Mouse (Mus musculus) midbrain, embryonic 11.5 days (tissue): ENCODE results near the gene Eif3k. TPM values are rescaled to one million over a fixed set of nuclear protein-coding genes. Genes with fewer than 3 reads are reported as not detected.
"Not testable (repeated sequence)": the region's sequence is repeated elsewhere in the genome, so short reads cannot be mapped to it uniquely, and the experiment has no call there.

Source experiments
- ATAC-seq: fragments of 200-750 bp; cut with Nextera tagmentation; 2 replicates; pipeline ENCODE4 v1.8.0; 2017; ENCODE audit warnings: moderate TSS enrichment, moderate library complexity; ENCODE audit not compliant: low FRiP score
- DNase-seq: peaks from one replicate; pipeline ENCODE4 v3.0.0; 2015; ENCODE audit warnings: low spot score; ENCODE audit errors: missing footprints
- H3K27ac ChIP-seq: fragments of 300-500 bp; sonication (generic); 2 replicates; pipeline ENCODE4 v1.5.1; 2014; ENCODE audit warnings: low read depth, low read length
- H3K27me3 ChIP-seq: fragments of 300-500 bp; sonication (generic); 2 replicates; pipeline ENCODE4 v1.6.1; 2014; ENCODE audit warnings: mild to moderate bottlenecking, low read length, moderate library complexity, mixed read lengths; ENCODE audit not compliant: control insufficient read depth, insufficient read depth
- H3K36me3 ChIP-seq: fragments of 300-500 bp; sonication (generic); 2 replicates; pipeline ENCODE4 v1.6.1; 2014; ENCODE audit warnings: mild to moderate bottlenecking, low read length, moderate library complexity, mixed read lengths; ENCODE audit not compliant: control insufficient read depth, insufficient read depth
- H3K4me1 ChIP-seq: fragments of 300-500 bp; sonication (generic); 2 replicates; pipeline ENCODE4 v1.6.1; 2014; ENCODE audit warnings: low read length; ENCODE audit not compliant: control insufficient read depth, insufficient read depth
- H3K4me2 ChIP-seq: fragments of 300-500 bp; sonication (generic); 2 replicates; pipeline ENCODE4 v1.6.1; 2014; ENCODE audit warnings: mild to moderate bottlenecking, moderate library complexity
- H3K4me3 ChIP-seq: fragments of 300-500 bp; sonication (generic); 2 replicates; pipeline ENCODE4 v1.5.1; 2014; ENCODE audit warnings: low read depth, low read length
- H3K9ac ChIP-seq: fragments of 300-500 bp; sonication (generic); 2 replicates; pipeline ENCODE4 v1.6.1; 2014; ENCODE audit warnings: low read length
- H3K9me3 ChIP-seq: fragments of 300-500 bp; sonication (generic); 2 replicates; pipeline ENCODE4 v1.6.1; 2016; ENCODE audit warnings: low read length; ENCODE audit not compliant: control insufficient read depth
- WGBS: fragments of 180-500 bp; shearing (Covaris S2); extraction: QIAGEN DNeasy Blood & Tissue Kit; methylation state at CpG from one replicate; pipeline ENCODE4 v1.1.7; 2014; 5-methylcytosine and 5-hydroxymethylcytosine counted together
- polyA plus RNA-seq: library from polyadenylated mRNA; unstranded; fragments of >200 nt; fragmentation: Nextera tagmentation; extraction: Ambion mirVana; gene quantifications from 2 replicates; pipeline ENCODE4 v1.2.1, GENCODE M21; 2014

Gene Eif3k
- polyA plus RNA-seq, 1 experiment from 2014 or later: 392 TPM

DNA sequence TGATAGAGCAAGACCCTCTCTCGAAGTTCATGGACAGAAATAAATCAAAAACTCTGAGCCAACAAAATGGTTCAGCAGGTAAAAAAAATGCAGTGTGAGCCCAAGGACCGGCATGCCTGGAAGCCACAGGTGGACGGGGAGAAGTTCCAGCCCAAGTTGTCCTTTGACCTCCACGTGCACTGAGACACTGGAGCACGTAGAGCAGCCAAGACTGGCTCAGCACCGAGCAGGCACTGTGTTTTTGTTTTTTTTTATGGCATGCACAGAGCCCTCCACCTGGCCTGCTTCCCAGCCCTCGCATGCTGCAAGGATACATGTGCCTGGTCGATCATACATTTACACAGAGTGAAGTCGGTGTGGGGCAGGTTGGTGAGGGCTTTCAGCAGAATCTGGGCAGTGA, 4.1 kb downstream of the Eif3k start:
- H3K27ac ChIP-seq: no peak overlapping the region
- DNase-seq (no peak), ATAC-seq (no peak)
- no peaks in the 10 kb centered on the region for H3K27me3 ChIP-seq
- no peak overlapping the region for H3K4me2 ChIP-seq
- H3K36me3 ChIP-seq: peaks cover 18% of the 10 kb centered on the region
- peaks cover 10% of the 10 kb centered on the region for H3K4me1 ChIP-seq
- no peaks in the 10 kb centered on the region for H3K9me3 ChIP-seq
- H3K9ac ChIP-seq: no peak overlapping the region
- no peak overlapping the region for H3K4me3 ChIP-seq
- WGBS: 89% methylated on average over 9 of the region's 9 CpGs

DNA sequence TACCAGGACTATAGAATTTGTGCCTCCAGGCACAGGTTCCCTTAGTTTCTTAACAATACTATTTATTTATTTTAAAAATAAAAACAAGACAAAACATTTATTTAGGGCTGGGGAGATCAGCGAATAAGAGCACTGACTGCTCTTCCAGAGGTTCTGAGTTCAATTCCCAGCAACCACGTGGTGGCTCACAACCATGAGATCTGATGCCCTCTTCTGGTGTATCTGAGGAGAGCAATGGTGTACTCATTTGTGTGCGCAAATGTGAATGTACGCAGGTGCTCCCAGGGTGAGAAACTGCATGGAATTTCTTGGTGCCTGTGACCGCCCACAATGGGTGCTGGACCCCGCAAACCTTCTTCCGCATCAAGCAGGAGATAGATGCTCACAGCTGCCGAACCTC, 8.6 kb downstream of the Eif3k start:
- no peak overlapping the region for H3K27ac ChIP-seq

DNA sequence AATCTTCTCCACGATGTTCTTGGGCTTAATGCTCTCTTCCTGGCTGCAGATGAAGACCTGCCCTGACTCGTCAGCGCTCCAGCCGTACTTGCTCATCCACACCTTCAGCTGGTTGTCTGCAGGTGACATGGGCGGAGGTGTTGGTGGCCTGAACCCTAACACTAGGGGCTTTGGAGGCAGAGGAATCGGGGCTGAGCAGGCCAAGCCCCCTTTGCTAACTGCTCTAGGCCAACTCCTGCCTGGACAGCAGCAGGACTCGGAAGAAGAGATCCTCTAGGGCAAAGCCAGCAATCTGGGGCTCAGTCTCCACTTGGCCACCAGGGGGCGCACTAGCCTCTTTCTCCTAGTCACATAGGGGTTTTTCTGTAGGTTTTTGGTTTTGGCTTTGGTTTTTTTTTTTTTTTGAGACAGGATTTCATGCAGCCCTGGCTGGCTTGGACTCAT, 9.1 kb downstream of the Eif3k start:
- Histone ChIP-seq H3K36me3 (peaks cover 12% of the 10 kb centered on the region), H3K4me1 (no peaks in the 10 kb centered on the region), H3K27me3 (no peaks in the 10 kb centered on the region), H3K9ac (no peak overlapping the region), H3K27ac (no peak overlapping the region), H3K4me3 (no peak overlapping the region), H3K4me2 (no peak overlapping the region), H3K9me3 (no peaks in the 10 kb centered on the region)
- WGBS: 67% methylated on average over 8 of the region's 8 CpGs
- ATAC-seq (peak; percentile 33; the same call in 1 of the 2 replicates), DNase-seq (peak; percentile 97)

More for the DNA sequence above, 8.6 kb downstream of the Eif3k start:
- Histone ChIP-seq H3K9ac (no peak overlapping the region), H3K4me1 (no peaks in the 10 kb centered on the region), H3K4me2 (no peak overlapping the region), H3K36me3 (peaks cover 14% of the 10 kb centered on the region), H3K9me3 (no peaks in the 10 kb centered on the region), H3K4me3 (no peak overlapping the region), H3K27me3 (no peaks in the 10 kb centered on the region)
- no peak for ATAC-seq
- DNase-seq: no peak
- 81% methylated on average over 8 of the region's 8 CpGs for WGBS

DNA sequence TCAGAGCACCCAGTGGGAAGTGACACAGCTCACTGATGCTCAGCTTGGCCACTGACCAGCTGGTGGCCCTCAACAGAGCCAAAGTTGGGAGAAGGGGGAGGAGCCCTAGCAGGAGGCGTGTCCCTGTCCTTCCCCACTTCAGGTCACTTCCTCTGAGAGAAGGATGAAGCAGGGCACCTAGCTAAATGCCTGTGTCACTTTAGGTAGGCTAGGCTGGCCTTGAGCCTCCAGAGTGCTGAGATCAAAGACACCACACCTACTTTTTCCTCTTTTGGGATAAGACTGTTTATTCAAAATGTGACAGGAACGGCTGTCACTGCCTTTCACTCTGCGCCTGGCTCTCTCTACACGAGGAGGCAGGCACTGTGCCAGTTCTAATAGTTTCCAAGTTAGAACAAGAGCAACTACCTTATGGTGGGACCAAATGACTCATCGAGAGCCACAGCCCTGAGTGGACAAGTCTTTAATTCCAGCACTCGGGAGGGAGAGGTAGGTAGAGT, 9.8 kb downstream of the Eif3k start:
- Histone ChIP-seq H3K4me3 (no peak overlapping the region), H3K27me3 (no peaks in the 10 kb centered on the region), H3K4me2 (no peak overlapping the region), H3K9ac (no peak overlapping the region), H3K36me3 (peaks cover 7% of the 10 kb centered on the region), H3K4me1 (no peaks in the 10 kb centered on the region), H3K27ac (no peak overlapping the region), H3K9me3 (no peaks in the 10 kb centered on the region)
- WGBS: 89% methylated on average over 6 of the region's 6 CpGs
- no peak for DNase-seq
- no peak for ATAC-seq

GRCm38 (mm10) chr7:28971029-28971428, 10.6 kb downstream of the Eif3k start:
- H3K36me3 ChIP-seq: peaks cover 3% of the 10 kb centered on the region
- ATAC-seq (no peak), DNase-seq (no peak)
- H3K4me2 ChIP-seq: no peak overlapping the region
- H3K27me3 ChIP-seq: no peaks in the 10 kb centered on the region
- 87% methylated on average over 7 of the region's 7 CpGs for WGBS
- H3K27ac ChIP-seq: no peak overlapping the region
- H3K4me1 ChIP-seq: no peaks in the 10 kb centered on the region
- H3K4me3 ChIP-seq: no peak overlapping the region
- no peaks in the 10 kb centered on the region for H3K9me3 ChIP-seq
- no peak overlapping the region for H3K9ac ChIP-seq

- no peak for ATAC-seq
- Histone ChIP-seq H3K9me3 (no peaks in the 10 kb centered on the region), H3K27ac (no peak overlapping the region), H3K27me3 (no peaks in the 10 kb centered on the region), H3K4me3 (no peak overlapping the region), H3K4me1 (no peaks in the 10 kb centered on the region), H3K36me3 (peaks cover 3% of the 10 kb centered on the region), H3K4me2 (no peak overlapping the region), H3K9ac (no peak overlapping the region)
- 80% methylated on average over 12 of the region's 12 CpGs for WGBS
- no peak for DNase-seq
Measured at GRCm38 (mm10) chr7:28969672-28970394, 11.8 kb downstream of the Eif3k start.

DNA sequence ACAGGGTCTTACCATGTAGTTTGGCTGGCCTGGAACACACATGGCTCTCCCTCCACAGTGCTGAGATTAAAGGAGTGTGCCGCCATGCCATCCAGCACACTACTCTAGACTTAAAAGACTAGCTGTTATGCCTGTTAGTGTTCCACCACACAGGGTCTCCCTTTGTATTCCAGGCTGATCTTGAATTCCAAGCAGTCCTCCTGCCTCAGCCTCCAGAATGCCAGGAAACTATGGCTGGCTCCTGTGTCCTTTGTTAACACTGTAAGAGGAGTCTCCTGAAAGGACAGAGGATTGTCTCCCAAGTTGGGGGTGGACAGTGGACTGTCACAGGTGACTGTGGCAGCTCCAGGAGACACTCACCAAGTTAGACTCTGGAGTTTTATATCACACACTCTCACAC, 12.4 kb downstream of the Eif3k start:
- H3K9me3 ChIP-seq: no peaks in the 10 kb centered on the region
- peaks cover 3% of the 10 kb centered on the region for H3K36me3 ChIP-seq
- no peak for DNase-seq
- 92% methylated on average over 1 of the region's 1 CpGs for WGBS
- no peak overlapping the region for H3K27ac ChIP-seq
- ATAC-seq: no peak
- H3K4me3 ChIP-seq: no peak overlapping the region
- no peaks in the 10 kb centered on the region for H3K4me1 ChIP-seq
- no peaks in the 10 kb centered on the region for H3K27me3 ChIP-seq
- H3K4me2 ChIP-seq: no peak overlapping the region
- H3K9ac ChIP-seq: no peak overlapping the region

DNA sequence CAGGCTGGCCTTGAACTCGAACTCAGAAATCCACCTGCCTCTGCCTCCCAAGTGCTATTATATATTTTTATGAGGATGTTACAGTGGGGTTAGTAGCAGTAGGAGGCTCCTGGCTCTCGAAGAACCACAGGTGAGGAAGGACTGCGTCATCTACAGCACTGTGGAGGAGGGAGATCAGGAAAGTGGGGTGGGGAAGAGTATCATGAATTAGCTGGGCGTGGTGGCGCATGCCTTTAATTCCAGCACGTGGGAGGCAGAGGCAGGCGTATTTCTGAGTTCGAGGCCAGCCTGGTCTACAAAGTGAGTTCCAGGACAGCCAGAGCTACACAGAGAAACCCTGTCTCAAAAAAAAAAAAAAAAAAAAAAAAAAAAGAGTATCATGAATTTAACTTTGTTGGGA, 13.5 kb downstream of the Eif3k start:
- H3K4me2 ChIP-seq, H3K27ac ChIP-seq, H3K9ac ChIP-seq, DNase-seq, H3K9me3 ChIP-seq, ATAC-seq, H3K4me1 ChIP-seq, H3K4me3 ChIP-seq, H3K36me3 ChIP-seq, H3K27me3 ChIP-seq: not testable (repeated sequence)
- 96% methylated on average over 8 of the region's 8 CpGs for WGBS

DNA sequence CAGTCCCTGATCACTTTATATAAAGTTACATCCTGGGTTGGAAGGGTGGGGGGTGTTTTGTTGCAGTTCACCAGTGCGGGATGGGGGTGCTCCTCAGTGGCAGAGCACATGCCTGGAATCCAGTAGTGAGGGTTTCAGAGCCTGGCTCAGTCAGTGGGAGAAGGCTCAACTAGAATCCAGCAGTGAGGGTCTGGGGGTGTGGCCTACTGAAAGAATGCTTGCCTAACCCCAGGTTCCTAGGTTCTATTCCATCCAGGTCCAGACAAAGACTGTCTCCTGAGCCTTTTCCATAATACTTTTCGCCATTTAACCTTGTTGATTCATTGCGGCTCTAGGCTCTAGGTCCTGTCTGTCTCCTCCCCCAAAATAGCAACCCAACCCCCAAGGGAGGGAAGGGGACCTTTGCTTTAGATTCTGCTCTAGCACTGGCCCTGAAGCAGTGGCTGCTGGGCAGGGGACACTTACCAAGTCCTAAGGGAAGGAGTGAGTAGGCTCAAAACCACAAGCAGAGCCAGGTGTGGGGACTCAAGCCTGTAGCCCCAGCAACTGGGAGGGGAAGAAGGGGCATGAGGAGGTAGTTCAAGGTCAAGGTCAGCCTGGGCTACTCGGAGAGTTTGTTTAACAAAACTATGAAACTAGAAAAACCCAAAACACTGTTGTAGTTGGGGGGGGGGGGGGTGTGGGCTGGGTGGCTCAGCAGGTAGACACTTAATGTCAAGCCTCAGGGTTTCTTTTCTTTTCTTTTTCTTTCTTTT, 14.7 kb downstream of the Eif3k start:
- Histone ChIP-seq H3K4me2 (no peak overlapping the region), H3K4me3 (no peak overlapping the region), H3K9me3 (no peaks in the 10 kb centered on the region), H3K27ac (no peak overlapping the region), H3K36me3 (no peaks in the 10 kb centered on the region), H3K27me3 (no peaks in the 10 kb centered on the region), H3K9ac (no peak overlapping the region), H3K4me1 (no peaks in the 10 kb centered on the region)
- ATAC-seq (no peak), DNase-seq (no peak)
- WGBS: 72% methylated on average over 4 of the region's 4 CpGs
